Mouse (Mus musculus): ENCODE results near the gene 2410131K14Rik.

- TF ChIP-seq CTCF (IDR thresholded peaks at IDR 0.05 in 2 of 3, conservative IDR thresholded peaks at IDR 0.05 in 1 of 3; ENCODE audit: control insufficient read depth in 1 of 3, insufficient read depth in 1 of 3, low read depth in 2 of 3, low read length in 3 of 3, poor library complexity in 1 of 3, severe bottlenecking in 1 of 3) (no peak), RAD21 (IDR thresholded peaks at IDR 0.05; ENCODE audit: low read depth, low read length) (no peak), POLR2A (IDR thresholded peaks at IDR 0.05; ENCODE audit: control insufficient read depth in 1 of 2, insufficient read depth in 1 of 2, low read depth in 1 of 2, low read length in 2 of 2, poor library complexity in 1 of 2) (no peak)
Measured at GRCm38 (mm10) chr5:118304970-118305618, 60.1 kb downstream of the 2410131K14Rik start.
